Mouse (Mus musculus): ENCODE results near the gene Ugt1a8. TPM values are rescaled to one million over a fixed set of nuclear protein-coding genes. Genes with fewer than 3 reads are reported as not detected.
"Not testable (repeated sequence)": the region's sequence is repeated elsewhere in the genome, so short reads cannot be mapped to it uniquely, and the experiment has no call there.

Gene Ugt1a8
- polyA plus RNA-seq, 1 experiment from 2014 or later, result 0.05 TPM

DNA sequence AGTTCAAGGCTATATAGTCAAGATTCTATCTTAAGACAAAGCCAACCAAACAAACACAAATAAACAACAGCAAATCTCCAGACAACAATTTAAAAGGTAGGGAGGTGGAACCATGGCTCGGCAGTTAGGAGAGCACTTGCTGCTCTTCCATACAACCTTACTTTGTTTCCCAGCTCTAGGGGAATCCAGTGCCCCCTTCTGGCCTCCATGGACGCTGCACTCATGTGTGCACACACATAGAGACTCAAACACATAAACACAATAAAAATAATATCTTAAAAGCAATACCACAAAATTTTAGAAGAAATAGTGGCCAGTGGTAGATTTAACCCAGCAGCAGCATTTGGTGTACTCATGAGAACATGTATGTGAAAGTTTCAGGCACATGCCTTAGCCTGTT lies 129.5 kb downstream of the Ugt1a8 start:
- H3K9me3 ChIP-seq (replicated peaks; ENCODE audit: low read length), result peaks cover 48% of the 10 kb centered on the region
- no peak overlapping the region for H3K4me3 ChIP-seq (replicated peaks; ENCODE audit: low read depth, low read length)
- no peaks in the 10 kb centered on the region for H3K36me3 ChIP-seq (ENCODE audit: insufficient read depth, low read length)
- 56% methylated on average over 2 of the region's 2 CpGs for WGBS
- H3K4me2 ChIP-seq (ENCODE audit: low read length), result no peak overlapping the region
- no peak overlapping the region for H3K9ac ChIP-seq (ENCODE audit: low read depth, low read length)
- no peaks in the 10 kb centered on the region for H3K4me1 ChIP-seq (replicated peaks; ENCODE audit: insufficient read depth, low read length)
- peak; percentile 3 for DNase-seq (ENCODE audit: low spot score)
- TF ChIP-seq CTCF (IDR thresholded peaks at IDR 0.05; ENCODE audit: low read depth), result peak; percentile 20; the same call in 1 of the 2 replicates
- H3K27me3 ChIP-seq (ENCODE audit: insufficient read depth, low read length), result no peaks in the 10 kb centered on the region
- no peak overlapping the region for H3K27ac ChIP-seq
- no peak for ATAC-seq (replicated peaks; ENCODE audit: low FRiP score, low read depth)

DNA sequence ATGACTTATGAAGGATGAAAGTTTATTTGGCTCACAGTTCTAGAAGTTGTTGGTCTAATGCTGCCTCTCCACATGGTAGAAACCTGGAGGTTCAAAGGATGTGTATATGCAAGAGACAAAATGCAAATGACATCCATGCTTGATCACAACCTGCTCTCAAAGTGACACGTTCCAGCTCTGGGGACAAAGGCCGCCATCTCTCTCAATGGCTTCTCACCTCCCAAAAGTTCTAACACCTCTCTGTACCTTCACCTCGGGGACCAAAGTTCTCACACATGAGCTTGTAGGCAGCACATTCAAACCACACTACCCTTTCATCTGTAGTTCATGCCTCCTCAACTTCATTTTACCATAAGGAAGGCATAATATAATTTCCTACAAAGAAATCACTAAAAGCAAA lies 130.0 kb downstream of the Ugt1a8 start:
- WGBS, result 41% methylated on average over 3 of the region's 3 CpGs
- Histone ChIP-seq H3K4me2 (ENCODE audit: low read length) (no peak overlapping the region), H3K9ac (ENCODE audit: low read depth, low read length) (no peak overlapping the region), H3K4me1 (replicated peaks; ENCODE audit: insufficient read depth, low read length) (no peaks in the 10 kb centered on the region), H3K27ac (no peak overlapping the region), H3K36me3 (ENCODE audit: insufficient read depth, low read length) (no peaks in the 10 kb centered on the region), H3K27me3 (ENCODE audit: insufficient read depth, low read length) (no peaks in the 10 kb centered on the region), H3K9me3 (replicated peaks; ENCODE audit: low read length) (peaks cover 43% of the 10 kb centered on the region), H3K4me3 (replicated peaks; ENCODE audit: low read depth, low read length) (no peak overlapping the region)
- no peak for TF ChIP-seq CTCF (IDR thresholded peaks at IDR 0.05; ENCODE audit: low read depth)
- ATAC-seq (replicated peaks; ENCODE audit: low FRiP score, low read depth) (no peak), DNase-seq (ENCODE audit: low spot score) (peak; percentile 5)

DNA sequence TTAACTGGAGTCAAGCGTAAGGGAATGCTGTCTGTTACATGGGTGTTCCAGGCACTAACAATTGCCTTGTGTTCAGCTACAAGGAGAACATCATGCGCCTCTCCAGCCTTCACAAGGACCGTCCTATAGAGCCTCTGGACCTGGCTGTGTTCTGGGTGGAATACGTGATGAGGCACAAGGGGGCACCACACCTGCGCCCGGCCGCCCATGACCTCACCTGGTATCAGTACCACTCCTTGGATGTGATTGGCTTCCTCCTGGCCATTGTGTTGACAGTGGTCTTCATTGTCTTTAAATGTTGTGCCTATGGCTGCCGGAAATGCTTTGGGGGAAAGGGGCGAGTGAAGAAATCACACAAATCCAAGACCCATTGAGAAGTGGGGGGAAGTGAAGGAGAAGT lies 130.4 kb downstream of the Ugt1a8 start:
- DNase-seq (ENCODE audit: low spot score) (no peak), ATAC-seq (replicated peaks; ENCODE audit: low FRiP score, low read depth) (no peak)
- no peak for TF ChIP-seq CTCF (IDR thresholded peaks at IDR 0.05; ENCODE audit: low read depth)

DNA sequence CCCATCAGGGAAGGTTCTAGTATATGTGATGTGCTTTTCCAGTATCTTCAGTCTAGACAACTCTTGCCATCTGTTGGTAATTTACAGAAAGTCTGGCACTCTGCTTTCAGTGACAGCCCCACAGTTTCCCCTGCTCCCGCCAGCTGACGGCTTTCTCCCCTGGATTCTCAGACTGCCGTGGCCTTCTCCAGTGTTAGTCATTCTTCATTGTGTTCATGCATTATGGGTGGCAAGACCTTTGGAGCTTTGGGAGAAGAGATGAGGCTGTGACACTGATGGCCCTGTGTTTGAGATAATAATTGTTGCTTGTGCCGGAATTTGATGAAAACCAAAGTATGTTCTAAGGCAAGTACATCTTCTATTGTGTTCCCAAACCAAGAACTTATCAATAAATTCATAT lies 131.0 kb downstream of the Ugt1a8 start:
- no peak overlapping the region for H3K27ac ChIP-seq
- H3K4me3 ChIP-seq (replicated peaks; ENCODE audit: low read depth, low read length), result no peak overlapping the region
- no peaks in the 10 kb centered on the region for H3K27me3 ChIP-seq (ENCODE audit: insufficient read depth, low read length)
- H3K9me3 ChIP-seq (replicated peaks; ENCODE audit: low read length), result peaks cover 34% of the 10 kb centered on the region
- H3K9ac ChIP-seq (ENCODE audit: low read depth, low read length), result no peak overlapping the region
- ATAC-seq (replicated peaks; ENCODE audit: low FRiP score, low read depth) (no peak), DNase-seq (ENCODE audit: low spot score) (no peak)
- H3K4me2 ChIP-seq (ENCODE audit: low read length), result no peak overlapping the region
- 47% methylated on average over 4 of the region's 4 CpGs for WGBS
- TF ChIP-seq CTCF (IDR thresholded peaks at IDR 0.05; ENCODE audit: low read depth), result no peak
- no peaks in the 10 kb centered on the region for H3K36me3 ChIP-seq (ENCODE audit: insufficient read depth, low read length)
- H3K4me1 ChIP-seq (replicated peaks; ENCODE audit: insufficient read depth, low read length), result no peaks in the 10 kb centered on the region

More for the DNA sequence above, 130.4 kb downstream of the Ugt1a8 start:
- no peak overlapping the region for H3K4me2 ChIP-seq (ENCODE audit: low read length)
- peaks cover 39% of the 10 kb centered on the region for H3K9me3 ChIP-seq (replicated peaks; ENCODE audit: low read length)
- no peak overlapping the region for H3K27ac ChIP-seq
- no peaks in the 10 kb centered on the region for H3K36me3 ChIP-seq (ENCODE audit: insufficient read depth, low read length)
- no peak overlapping the region for H3K4me3 ChIP-seq (replicated peaks; ENCODE audit: low read depth, low read length)
- no peak overlapping the region for H3K9ac ChIP-seq (ENCODE audit: low read depth, low read length)
- no peaks in the 10 kb centered on the region for H3K27me3 ChIP-seq (ENCODE audit: insufficient read depth, low read length)
- H3K4me1 ChIP-seq (replicated peaks; ENCODE audit: insufficient read depth, low read length), result no peaks in the 10 kb centered on the region
- WGBS, result 72% methylated on average over 9 of the region's 9 CpGs

DNA sequence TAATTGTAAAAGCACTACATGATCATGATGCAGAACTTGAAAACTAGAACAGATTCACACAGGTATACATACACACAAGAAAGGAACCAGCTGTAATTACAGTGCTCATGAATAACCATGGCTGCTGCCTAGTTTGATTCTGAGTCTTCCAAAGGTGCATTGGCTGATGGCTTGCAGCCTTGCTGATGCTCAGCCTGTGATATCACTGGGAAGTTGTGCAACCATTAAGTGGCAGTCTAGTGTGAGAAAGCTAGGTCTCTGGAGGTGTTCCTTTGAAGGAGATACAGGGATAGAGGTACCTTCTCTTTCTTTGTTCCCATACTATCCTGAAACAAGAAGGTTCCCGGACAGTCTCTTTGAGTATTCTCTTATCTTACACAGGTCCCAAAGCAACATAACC lies 131.4 kb downstream of the Ugt1a8 start:
- no peak overlapping the region for H3K9ac ChIP-seq (ENCODE audit: low read depth, low read length)
- H3K9me3 ChIP-seq (replicated peaks; ENCODE audit: low read length), result peaks cover 29% of the 10 kb centered on the region
- H3K27ac ChIP-seq, result no peak overlapping the region
- no peak for ATAC-seq (replicated peaks; ENCODE audit: low FRiP score, low read depth)
- WGBS, result 13% methylated on average over 1 of the region's 1 CpGs
- H3K4me1 ChIP-seq (replicated peaks; ENCODE audit: insufficient read depth, low read length), result no peaks in the 10 kb centered on the region
- H3K27me3 ChIP-seq (ENCODE audit: insufficient read depth, low read length), result no peaks in the 10 kb centered on the region
- no peak overlapping the region for H3K4me2 ChIP-seq (ENCODE audit: low read length)
- DNase-seq (ENCODE audit: low spot score), result no peak
- no peak for TF ChIP-seq CTCF (IDR thresholded peaks at IDR 0.05; ENCODE audit: low read depth)
- H3K36me3 ChIP-seq (ENCODE audit: insufficient read depth, low read length), result no peaks in the 10 kb centered on the region
- H3K4me3 ChIP-seq (replicated peaks; ENCODE audit: low read depth, low read length), result no peak overlapping the region

DNA sequence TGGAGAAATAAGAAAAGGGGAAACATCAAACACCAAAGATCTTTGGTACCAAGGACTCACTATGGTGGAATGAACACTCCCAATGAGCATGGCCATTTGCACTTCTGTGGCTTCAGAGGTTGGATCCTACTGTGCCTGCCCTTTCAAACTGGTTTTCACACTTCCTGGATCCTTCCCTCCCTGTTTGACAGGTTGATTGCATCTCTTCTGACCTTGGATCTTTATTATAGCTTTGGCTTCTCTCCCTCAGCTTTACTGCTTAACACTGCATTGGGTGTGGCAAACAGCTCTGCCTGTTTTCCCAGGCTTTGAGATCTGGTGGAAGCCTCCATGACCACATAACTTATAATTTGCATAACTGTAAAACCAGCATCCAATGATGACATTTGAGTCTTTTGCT lies 132.7 kb downstream of the Ugt1a8 start:
- H3K4me3 ChIP-seq (replicated peaks; ENCODE audit: low read depth, low read length), result no peak overlapping the region
- H3K9ac ChIP-seq (ENCODE audit: low read depth, low read length), result no peak overlapping the region
- no peaks in the 10 kb centered on the region for H3K36me3 ChIP-seq (ENCODE audit: insufficient read depth, low read length)
- H3K27ac ChIP-seq, result no peak overlapping the region
- ATAC-seq (replicated peaks; ENCODE audit: low FRiP score, low read depth) (no peak), DNase-seq (ENCODE audit: low spot score) (no peak)
- H3K4me1 ChIP-seq (replicated peaks; ENCODE audit: insufficient read depth, low read length), result no peaks in the 10 kb centered on the region
- TF ChIP-seq CTCF (IDR thresholded peaks at IDR 0.05; ENCODE audit: low read depth), result no peak
- peaks cover 18% of the 10 kb centered on the region for H3K9me3 ChIP-seq (replicated peaks; ENCODE audit: low read length)
- H3K4me2 ChIP-seq (ENCODE audit: low read length), result no peak overlapping the region
- H3K27me3 ChIP-seq (ENCODE audit: insufficient read depth, low read length), result no peaks in the 10 kb centered on the region

DNA sequence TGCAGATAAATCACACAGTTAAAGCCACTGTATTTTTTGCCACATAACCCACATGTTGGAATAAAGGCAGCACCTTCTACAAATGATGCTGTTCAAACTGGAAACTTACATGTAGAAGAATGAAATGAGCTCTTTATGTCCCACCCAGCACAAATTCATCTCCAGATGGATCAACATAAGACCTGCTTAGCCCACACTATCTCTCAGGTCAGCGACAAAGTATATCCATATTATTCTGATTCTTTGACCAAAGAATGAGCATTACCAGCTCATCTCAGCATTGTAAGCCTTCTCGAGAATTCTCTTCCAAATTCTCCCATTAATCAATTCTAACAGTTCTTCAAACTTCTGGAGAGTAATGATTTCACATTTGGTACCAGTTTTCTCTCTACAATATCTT lies 134.6 kb downstream of the Ugt1a8 start:
- no peak overlapping the region for H3K9ac ChIP-seq (ENCODE audit: low read depth, low read length)
- no peaks in the 10 kb centered on the region for H3K36me3 ChIP-seq (ENCODE audit: insufficient read depth, low read length)
- H3K4me1 ChIP-seq (replicated peaks; ENCODE audit: insufficient read depth, low read length), result no peaks in the 10 kb centered on the region
- WGBS, result 46% methylated on average over 2 of the region's 2 CpGs
- H3K4me2 ChIP-seq (ENCODE audit: low read length), result no peak overlapping the region
- H3K4me3 ChIP-seq (replicated peaks; ENCODE audit: low read depth, low read length), result no peak overlapping the region
- ATAC-seq (replicated peaks; ENCODE audit: low FRiP score, low read depth) (no peak), DNase-seq (ENCODE audit: low spot score) (no peak)
- TF ChIP-seq CTCF (IDR thresholded peaks at IDR 0.05; ENCODE audit: low read depth), result no peak
- H3K9me3 ChIP-seq (replicated peaks; ENCODE audit: low read length), result peaks cover 5% of the 10 kb centered on the region
- H3K27ac ChIP-seq, result no peak overlapping the region
- no peaks in the 10 kb centered on the region for H3K27me3 ChIP-seq (ENCODE audit: insufficient read depth, low read length)

DNA sequence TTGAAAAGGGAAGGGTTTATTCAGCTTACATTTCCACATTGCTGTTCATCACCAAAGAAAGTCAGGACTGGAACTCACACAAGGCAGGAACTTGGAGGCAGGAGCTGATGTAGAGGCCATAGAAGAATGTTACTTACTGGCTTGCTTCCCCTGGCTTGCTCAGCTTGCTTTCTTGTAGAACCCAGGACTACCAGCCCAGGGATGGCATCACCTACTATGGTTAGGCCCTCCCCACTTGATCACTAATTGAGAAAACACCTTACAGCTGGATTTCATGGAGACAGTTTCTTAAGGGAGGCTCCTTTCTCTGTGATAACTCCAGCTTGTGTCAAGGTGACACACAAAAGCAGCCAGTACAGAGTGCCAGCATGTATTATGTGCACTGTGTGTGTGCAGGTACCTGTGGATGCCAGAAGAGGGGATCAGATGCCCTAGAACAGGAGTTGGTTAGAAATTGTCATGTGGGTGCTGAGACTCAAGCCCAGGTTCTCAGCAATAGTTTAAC lies 135.4 kb downstream of the Ugt1a8 start:
- H3K4me2 ChIP-seq (ENCODE audit: low read length); H3K27me3 ChIP-seq (ENCODE audit: insufficient read depth, low read length); ATAC-seq (replicated peaks; ENCODE audit: low FRiP score, low read depth); H3K36me3 ChIP-seq (ENCODE audit: insufficient read depth, low read length); H3K9ac ChIP-seq (ENCODE audit: low read depth, low read length); H3K27ac ChIP-seq; H3K4me1 ChIP-seq (replicated peaks; ENCODE audit: insufficient read depth, low read length); H3K9me3 ChIP-seq (replicated peaks; ENCODE audit: low read length); H3K4me3 ChIP-seq (replicated peaks; ENCODE audit: low read depth, low read length); DNase-seq (ENCODE audit: low spot score): not testable (repeated sequence)
